Mouse (Mus musculus): Measurements from ENCODE around the gene Pfkm.

Gene Pfkm

DNA sequence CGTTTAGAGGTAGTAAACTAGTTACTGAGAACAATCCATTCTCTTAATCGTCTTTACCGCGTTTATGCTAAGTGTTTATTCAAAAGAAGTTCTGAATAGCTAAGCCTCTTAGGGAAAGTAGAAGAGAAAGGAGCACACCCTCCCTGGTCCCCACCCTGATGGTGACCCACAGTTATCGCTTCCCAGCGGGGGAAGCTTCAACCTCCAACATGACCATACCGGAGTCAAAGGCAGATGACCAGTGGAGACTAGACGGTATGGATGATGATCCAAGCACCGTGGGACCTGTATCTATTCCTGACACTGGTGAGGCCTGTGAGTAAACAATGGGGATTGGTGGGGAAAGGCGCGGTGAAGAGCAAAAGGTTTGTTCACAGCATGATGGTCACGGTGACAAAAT is 2.5 kb downstream of the Pfkm start:
- in situ Hi-C loops (cut with MboI; ENCODE audit: unreplicated experiment in 2 of 2): loop anchor here in 1 of 2 experiments (10.0 kb wide), 2 partner anchors 390 to 420 kb away; partner anchors contain the start of gene Lalba

- in situ Hi-C loops (cut with MboI; ENCODE audit: unreplicated experiment in 2 of 2): loop anchor here in 1 of 2 experiments (10.0 kb wide), 2 partner anchors 388 to 418 kb away; partner anchors contain the start of gene Lalba
Observed at GRCm38 (mm10) chr15:98096957-98097356, 4.6 kb downstream of the Pfkm start.

DNA sequence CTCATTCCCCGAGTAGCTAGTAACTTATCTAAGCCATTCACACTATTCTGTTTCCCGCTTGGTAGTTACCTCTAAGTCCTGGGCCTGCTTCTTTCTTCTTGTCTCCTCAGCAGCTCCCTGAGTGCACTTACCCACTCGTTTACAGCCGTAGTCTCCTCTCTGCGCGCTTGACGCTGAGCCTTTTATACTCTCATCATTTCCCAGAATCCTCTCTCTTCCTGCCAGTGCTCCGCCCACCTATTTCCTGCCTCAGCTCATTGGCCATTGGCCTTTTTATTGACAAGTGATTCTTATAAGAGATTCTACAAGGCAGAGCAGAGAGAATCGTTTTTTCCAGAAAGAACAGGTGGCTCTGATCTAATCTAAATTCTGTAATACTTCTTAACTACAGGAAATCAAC is 6.1 kb downstream of the Pfkm start:
- in situ Hi-C loops (cut with MboI; ENCODE audit: unreplicated experiment in 2 of 2): loop anchor here in 1 of 2 experiments (10.0 kb wide), 2 partner anchors 386 to 416 kb away; partner anchors contain the start of gene Lalba

DNA sequence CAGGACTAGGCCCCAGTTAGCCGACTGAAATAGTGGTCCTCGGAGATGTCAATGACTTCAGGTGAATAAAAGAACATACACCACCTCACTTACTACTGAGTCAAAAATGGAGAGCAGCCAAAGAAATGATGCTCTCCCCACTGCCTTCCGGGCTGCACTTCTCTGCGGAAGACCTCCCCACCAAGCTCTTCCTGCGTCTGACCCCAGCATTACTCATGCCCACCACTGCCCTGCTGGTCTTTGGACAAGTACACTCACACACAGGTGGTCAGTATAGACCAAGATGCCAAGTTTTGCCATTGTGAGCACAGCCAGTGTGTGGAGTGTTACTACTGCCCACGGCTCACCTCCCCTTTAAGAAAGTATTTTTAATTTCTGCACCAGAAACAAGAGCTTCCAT is 10.0 kb downstream of the Pfkm start:
- in situ Hi-C loops (cut with MboI; ENCODE audit: unreplicated experiment in 2 of 2): no loop called here

DNA sequence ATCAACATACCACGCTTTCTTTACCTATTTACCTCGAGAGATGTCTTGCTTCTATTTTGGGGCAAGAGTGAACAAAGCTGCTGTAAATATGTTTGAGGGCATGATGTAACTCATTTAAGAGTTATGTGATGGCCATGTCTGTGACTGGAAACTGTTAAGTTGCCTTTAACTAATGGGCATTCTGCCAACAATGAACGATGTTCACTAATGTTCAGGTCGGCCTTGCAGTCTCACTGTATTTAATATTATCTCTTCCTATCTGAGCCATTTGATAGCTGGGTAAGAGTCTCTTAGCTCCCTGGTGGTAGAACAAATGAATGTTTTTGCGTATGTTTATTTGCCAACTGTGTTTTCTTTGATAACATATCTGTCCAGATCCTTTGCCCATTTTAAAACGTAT is 14.1 kb downstream of the Pfkm start:
- in situ Hi-C loops (cut with MboI; ENCODE audit: unreplicated experiment in 2 of 2): no loop called here

DNA sequence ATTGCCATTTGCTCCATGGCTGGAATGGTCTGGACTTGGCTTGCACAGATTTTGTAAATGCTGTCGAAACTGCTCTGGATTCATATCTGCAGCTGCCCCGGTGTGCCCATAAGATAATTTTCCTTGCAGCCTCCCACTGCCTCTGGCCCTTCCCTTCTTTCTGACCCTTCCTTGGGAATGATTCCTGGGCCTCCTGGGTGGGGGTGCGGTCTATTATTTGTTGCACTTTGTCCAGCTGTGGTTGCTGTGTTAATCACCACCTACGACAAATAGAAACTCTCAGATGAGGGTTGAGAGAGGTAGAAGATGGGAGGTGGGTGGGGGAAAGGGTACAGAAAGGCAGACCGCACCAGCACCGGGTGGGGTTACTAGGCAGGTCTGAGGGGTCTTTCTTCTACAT is 14.8 kb downstream of the Pfkm start:
- in situ Hi-C loops (cut with MboI; ENCODE audit: unreplicated experiment in 2 of 2): no loop called here

DNA sequence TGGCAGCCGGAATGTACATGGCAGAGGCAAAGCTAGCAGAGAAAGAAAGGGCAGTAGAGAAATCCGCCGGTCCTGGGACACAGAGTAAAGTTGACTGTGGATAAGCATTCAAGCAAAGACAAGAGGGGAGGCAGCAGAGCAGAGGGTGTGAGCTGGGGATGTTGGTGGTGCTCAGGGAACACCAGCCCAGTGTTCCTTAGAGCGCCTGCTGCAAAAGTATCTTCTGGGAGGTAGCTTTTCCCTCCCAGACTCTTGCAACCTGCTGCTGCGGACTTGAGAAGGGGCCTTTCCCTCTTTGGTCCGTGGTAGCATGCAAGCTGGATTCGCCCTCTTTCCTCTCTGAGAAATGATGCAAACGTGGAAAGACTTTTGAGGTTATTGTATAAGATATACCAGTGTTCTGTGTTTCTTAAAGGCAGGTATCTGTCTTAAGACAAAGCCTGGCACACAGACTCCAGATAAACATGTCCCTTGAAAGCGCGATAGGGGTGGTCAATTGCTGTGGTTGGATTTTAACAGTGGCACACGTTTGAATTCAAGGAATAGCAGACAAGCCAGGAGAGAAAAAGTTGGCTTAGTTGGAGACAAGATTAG is 15.4 kb downstream of the Pfkm start:
- in situ Hi-C loops (cut with MboI; ENCODE audit: unreplicated experiment in 2 of 2): no loop called here

GRCm38 (mm10) chr15:98108297-98109152 is 16.1 kb downstream of the Pfkm start:
- in situ Hi-C loops (cut with MboI; ENCODE audit: unreplicated experiment in 2 of 2): no loop called here

DNA sequence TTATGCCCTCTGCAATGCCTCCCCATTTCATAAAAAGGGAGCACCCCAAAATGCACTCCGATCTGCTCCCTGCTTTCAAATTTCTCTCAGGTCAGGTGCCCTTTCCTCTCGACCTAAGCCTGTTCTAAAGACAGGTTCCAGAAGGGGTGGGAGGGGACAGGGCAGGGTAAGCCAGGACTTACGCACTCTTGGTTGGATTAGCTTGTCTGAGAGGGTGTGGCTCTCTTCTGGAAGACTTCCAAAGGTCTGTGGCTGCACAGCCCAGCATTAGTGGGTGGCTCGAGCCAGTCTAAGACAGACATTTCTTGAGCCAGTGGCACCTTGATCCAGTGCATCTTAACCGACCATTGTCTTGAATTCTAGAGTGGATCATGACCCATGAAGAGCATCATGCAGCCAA is 19.4 kb downstream of the Pfkm start:
- in situ Hi-C loops (cut with MboI; ENCODE audit: unreplicated experiment in 2 of 2): no loop called here

DNA sequence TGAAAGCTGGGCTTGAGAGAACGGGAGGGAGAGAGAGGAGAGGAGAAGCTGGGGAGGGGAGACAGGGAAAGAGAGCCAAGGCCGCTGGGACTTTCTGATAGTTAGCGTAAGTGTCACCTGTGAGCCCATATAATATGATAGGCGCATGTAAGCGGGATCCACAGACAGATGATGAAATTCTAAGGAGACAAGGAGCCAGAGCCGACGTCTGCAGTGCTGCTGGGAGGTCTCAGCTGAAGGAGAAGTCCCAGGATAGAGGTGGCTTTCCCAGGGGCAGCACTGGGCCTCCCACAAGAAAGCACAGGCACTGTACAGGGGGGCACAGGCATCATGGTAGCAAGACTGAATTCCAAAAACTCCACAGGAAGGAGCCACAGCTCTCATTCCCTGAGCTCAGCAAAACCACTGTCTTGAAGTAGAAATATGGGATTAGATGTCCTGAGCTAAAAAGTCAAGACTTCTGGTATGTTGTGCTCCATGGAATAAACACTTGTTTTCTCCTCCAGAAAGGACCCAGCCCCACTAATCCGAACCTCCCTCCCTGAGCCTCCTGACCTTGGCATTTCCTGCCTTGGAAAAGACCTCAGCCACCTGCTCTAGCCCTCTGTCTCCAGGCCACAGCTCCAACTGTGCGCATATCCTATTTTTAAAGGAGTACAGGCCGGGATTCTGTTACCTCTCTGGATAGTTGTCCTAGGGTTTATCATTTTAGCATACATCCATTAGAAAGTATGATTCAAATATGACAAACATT is 21.9 kb downstream of the Pfkm start:
- in situ Hi-C loops (cut with MboI; ENCODE audit: unreplicated experiment in 2 of 2): no loop called here

DNA sequence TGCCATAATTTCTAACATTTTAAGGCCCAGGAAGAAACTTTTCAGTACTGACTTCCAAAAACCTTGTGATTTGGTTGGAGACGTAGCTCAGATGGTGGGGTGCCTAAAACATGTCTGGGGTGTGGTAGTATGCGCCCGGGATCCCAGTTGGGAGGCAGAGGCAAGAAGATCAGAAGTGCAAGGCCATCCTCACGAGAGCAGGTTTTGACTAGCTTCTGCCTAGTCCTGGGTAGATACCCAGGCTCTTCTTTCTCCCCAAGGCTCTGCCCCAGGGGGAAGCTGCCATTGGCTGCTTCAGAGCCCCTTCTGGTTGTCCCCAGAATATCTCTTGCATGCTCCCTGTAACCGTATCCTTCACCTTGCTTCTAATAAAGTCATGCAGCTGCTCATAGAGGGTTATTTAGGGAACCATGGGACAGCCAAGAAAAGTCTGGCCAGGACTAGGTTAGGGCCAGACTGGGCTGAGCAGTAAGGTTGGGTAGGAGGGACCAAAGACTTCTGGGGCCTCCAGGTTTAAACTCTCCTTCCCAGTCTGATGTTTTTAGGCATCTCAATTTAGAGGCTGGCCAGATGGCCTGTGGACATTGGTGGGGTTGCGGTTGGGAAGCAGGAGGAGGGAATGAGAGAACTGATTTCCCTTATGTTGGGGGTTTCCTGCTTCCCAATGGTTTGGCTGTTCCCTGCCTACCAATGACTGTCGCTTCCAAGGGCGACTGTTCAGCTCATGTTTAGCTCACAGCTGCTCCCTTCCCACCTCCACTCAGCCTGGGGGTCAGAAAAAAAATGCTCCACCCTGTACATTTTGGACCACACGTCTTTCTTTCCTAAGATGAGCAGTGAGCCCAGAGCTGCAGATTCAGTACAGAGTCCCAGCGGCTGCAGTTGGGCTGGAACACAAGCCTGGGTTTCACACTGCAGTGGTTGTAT is 22.7 kb downstream of the Pfkm start:
- in situ Hi-C loops (cut with MboI; ENCODE audit: unreplicated experiment in 2 of 2): no loop called here

- in situ Hi-C loops (cut with MboI; ENCODE audit: unreplicated experiment in 2 of 2): no loop called here
Observed at GRCm38 (mm10) chr15:98115779-98116163, 23.4 kb downstream of the Pfkm start.

DNA sequence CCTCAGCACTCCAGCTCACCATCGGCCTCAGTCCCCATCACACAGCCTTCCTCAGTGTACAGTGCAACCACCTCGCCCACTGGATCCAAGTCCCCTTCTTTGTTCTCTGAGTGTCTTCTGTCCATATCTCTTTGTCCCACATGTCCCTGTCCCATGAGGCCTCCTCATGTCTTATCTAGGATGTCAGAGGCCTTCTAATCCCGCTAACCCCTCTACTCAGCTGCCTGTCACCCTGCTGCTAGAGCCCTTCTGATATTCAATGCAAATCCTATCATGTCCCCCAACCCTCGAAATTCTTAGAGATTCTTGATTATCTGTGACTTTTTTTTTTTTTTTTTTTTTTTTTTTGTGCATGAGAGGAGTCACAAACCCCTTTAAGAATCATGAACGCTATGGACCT is 23.9 kb downstream of the Pfkm start:
- in situ Hi-C loops (cut with MboI; ENCODE audit: unreplicated experiment in 2 of 2): no loop called here

DNA sequence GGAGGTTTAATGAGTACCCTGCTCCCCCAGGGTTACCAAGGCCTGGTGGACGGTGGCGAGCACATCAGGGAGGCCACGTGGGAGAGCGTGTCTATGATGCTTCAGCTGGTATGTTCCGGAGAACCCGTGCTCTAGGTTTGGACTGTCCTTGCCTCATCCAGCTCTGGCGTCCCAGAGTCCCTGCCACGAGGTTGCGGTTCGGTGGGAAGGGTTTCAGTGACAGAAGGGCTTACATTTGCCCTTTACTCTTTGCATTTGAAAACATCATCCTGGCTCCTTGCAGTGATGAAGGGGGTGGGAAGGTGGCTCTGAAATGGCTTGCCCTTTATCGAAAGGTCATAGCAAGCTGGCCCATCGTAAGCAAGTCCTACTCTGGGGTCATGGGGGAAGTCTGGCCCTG is 27.0 kb downstream of the Pfkm start:
- in situ Hi-C loops (cut with MboI; ENCODE audit: unreplicated experiment in 2 of 2): no loop called here

GRCm38 (mm10) chr15:98120831-98121230 is 28.4 kb downstream of the Pfkm start:
- in situ Hi-C loops (cut with MboI; ENCODE audit: unreplicated experiment in 2 of 2): no loop called here

DNA sequence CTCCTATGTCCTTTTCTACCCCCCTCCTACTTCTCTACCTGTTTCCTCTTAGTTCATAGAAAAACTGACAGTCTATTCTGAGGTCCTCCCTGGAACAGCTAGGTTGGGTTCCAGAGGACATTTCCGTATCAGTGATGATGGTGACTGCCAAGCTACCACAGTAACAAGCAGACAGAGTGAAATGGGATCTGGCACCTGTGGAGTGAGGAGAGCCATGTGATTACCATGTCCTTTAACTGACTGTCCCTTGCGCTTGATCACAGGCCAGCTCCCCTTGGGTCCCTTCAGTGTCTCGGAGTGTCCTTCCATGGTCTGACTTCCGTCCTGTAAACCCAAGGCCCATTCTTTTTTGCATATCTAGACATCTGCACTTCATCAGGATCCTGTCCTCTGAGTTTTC is 38.6 kb downstream of the Pfkm start:
- in situ Hi-C loops (cut with MboI; ENCODE audit: unreplicated experiment in 2 of 2): no loop called here

DNA sequence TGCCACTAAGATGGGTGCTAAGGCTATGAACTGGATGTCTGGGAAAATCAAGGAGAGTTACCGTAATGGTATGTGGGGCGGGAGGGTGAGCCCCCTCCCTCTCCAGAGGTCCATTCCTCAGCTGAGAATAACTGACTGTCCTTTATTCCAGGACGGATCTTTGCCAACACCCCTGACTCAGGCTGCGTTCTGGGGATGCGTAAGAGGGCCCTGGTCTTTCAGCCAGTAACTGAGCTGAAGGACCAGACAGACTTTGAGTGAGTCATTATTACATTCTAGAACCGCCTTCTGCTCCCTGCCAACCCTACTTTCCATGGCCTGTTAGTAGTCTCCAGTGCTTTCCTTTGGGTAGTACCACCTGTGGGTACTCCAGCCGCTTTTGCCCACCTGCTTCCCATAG is 39.1 kb downstream of the Pfkm start:
- in situ Hi-C loops (cut with MboI; ENCODE audit: unreplicated experiment in 2 of 2): no loop called here

GRCm38 (mm10) chr15:98131942-98132655 is 39.7 kb downstream of the Pfkm start:
- in situ Hi-C loops (cut with MboI; ENCODE audit: unreplicated experiment in 2 of 2): no loop called here

- in situ Hi-C loops (cut with MboI; ENCODE audit: unreplicated experiment in 2 of 2): no loop called here
Observed at GRCm38 (mm10) chr15:98133471-98133870, 41.1 kb downstream of the Pfkm start.

- in situ Hi-C loops (cut with MboI; ENCODE audit: unreplicated experiment in 2 of 2): no loop called here
Observed at GRCm38 (mm10) chr15:98134034-98134433, 41.6 kb downstream of the Pfkm start.

Data from v-Abl transformed pro-B cells (cell line).